Mouse (Mus musculus): ENCODE measurements around the gene Nfib. TPM values are rescaled to one million over a fixed set of nuclear protein-coding genes. Genes with fewer than 3 reads are reported as not detected.

Nfib gene
- polyA plus RNA-seq, 1 experiment from 2014 or later: 32.3 TPM

DNA sequence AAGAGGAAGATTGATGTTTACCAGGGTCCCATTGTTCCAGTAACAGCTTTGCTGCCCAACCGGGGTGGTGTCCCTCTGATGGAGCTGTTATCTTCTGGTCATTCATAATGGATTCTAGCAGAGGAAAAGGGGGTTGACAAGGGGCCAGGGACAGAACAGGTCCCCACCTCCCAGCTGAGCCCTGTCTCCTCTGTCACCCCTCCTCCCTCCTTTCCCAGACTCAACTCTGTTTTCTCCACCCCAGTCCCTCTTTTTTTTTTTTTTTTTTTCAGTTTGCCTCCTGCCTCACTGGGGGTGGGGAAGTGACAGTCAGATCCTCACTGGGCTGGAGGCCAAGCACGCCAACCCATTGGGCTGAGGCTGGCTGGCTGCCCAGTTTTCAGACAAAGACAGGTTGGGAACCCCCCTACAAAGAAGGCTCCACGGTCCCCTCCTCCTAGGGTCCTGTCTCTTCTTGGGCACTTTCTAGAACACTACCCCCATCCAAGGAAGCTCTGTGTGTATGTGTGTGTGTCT is 83.2 kb downstream of the Nfib start:
- Histone ChIP-seq H3K9ac (ENCODE audit: low read depth, low read length) (no peak overlapping the region), H3K4me2 (ENCODE audit: low read depth, low read length) (peak overlapping the region; percentile 2; the same call in 1 of the 2 replicates), H3K4me1 (ENCODE audit: control insufficient read depth, insufficient read depth, low read length) (peaks cover 18% of the 10 kb centered on the region), H3K27ac (ENCODE audit: low read length) (peak overlapping the region; percentile 40), H3K4me3 (ENCODE audit: low read length) (no peak overlapping the region), H3K27me3 (replicated peaks; ENCODE audit: control insufficient read depth, insufficient read depth, low read length) (no peaks in the 10 kb centered on the region), H3K36me3 (ENCODE audit: control insufficient read depth, insufficient read depth, low read length) (no peaks in the 10 kb centered on the region), H3K9me3 (ENCODE audit: control insufficient read depth, low read length) (no peaks in the 10 kb centered on the region)
- 12% methylated on average over 3 of the region's 3 CpGs for WGBS
- peak; percentile 58 for ATAC-seq

DNA sequence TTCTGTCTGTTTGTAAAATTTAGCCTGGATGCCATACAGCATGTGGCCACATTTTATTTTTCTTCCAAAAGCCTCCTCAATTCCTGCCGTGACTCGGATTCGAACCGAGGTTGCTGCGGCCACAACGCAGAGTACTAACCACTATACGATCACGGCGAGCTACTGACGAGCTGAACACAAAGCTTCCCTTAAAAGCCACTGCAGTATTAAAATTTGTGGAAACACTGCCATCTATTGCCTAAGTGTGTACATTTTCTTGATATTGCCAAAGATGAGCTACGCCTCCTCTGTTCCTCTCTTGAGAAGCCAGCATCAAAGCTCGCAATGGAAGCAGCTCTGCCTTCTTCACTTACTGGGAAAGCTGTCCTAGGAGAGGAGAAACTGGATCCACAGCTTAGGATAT is 86.0 kb downstream of the Nfib start:
- Histone ChIP-seq H3K9me3 (ENCODE audit: control insufficient read depth, low read length) (no peaks in the 10 kb centered on the region), H3K4me2 (ENCODE audit: low read depth, low read length) (no peak overlapping the region), H3K27me3 (replicated peaks; ENCODE audit: control insufficient read depth, insufficient read depth, low read length) (no peaks in the 10 kb centered on the region), H3K36me3 (ENCODE audit: control insufficient read depth, insufficient read depth, low read length) (no peaks in the 10 kb centered on the region), H3K9ac (ENCODE audit: low read depth, low read length) (no peak overlapping the region), H3K4me3 (ENCODE audit: low read length) (no peak overlapping the region), H3K4me1 (ENCODE audit: control insufficient read depth, insufficient read depth, low read length) (peaks cover 18% of the 10 kb centered on the region), H3K27ac (ENCODE audit: low read length) (no peak overlapping the region)
- WGBS: 53% methylated on average over 12 of the region's 12 CpGs
- peak; percentile 52; the same call in 1 of the 2 replicates for ATAC-seq

DNA sequence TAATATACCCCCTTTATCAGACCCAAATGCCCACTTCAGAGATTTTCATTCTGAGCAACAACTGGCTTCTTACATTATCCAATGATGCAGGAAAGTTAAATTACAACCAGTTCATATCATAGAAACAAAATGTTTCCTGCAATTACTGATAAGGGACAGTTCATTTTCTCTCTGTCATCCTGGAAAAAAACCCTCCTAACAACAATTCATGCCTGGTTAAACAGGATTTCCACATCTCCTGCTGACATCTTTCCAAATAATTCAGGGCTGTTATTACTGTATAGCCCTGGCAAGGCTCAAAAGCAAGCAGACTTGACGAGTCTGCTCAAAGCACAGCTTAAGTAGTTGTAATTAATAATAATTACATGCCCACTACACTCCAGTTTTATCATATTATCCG is 86.5 kb downstream of the Nfib start:
- no peak overlapping the region for H3K9ac ChIP-seq (ENCODE audit: low read depth, low read length)
- H3K27ac ChIP-seq (ENCODE audit: low read length): no peak overlapping the region
- H3K4me3 ChIP-seq (ENCODE audit: low read length): no peak overlapping the region
- H3K36me3 ChIP-seq (ENCODE audit: control insufficient read depth, insufficient read depth, low read length): no peaks in the 10 kb centered on the region
- no peak overlapping the region for H3K4me2 ChIP-seq (ENCODE audit: low read depth, low read length)
- peaks cover 18% of the 10 kb centered on the region for H3K4me1 ChIP-seq (ENCODE audit: control insufficient read depth, insufficient read depth, low read length)
- no peak for ATAC-seq
- WGBS: 38% methylated on average over 2 of the region's 2 CpGs
- no peaks in the 10 kb centered on the region for H3K27me3 ChIP-seq (replicated peaks; ENCODE audit: control insufficient read depth, insufficient read depth, low read length)
- no peaks in the 10 kb centered on the region for H3K9me3 ChIP-seq (ENCODE audit: control insufficient read depth, low read length)

DNA sequence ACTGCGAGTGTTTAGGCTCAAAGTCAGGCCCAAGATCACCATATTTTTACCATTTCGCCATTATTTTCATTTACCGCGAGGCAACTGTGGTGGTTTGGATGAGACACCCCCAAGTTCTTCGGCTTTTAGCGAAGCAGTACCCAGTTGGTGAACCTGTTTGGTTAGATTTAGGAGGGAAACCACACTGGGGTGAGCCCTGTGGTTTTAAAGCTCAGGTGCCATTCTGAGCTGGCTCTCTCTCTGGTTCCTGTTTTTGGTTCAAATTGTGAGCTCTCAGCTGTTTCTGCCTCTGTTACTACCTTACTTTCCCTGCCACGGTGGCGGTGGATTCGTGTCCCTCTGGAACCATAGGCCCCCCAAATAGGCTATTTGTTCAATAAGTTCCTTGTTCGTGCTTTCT is 88.3 kb downstream of the Nfib start:
- H3K9ac ChIP-seq (ENCODE audit: low read depth, low read length): no peak overlapping the region
- no peak overlapping the region for H3K27ac ChIP-seq (ENCODE audit: low read length)
- H3K9me3 ChIP-seq (ENCODE audit: control insufficient read depth, low read length): no peaks in the 10 kb centered on the region
- no peaks in the 10 kb centered on the region for H3K36me3 ChIP-seq (ENCODE audit: control insufficient read depth, insufficient read depth, low read length)
- H3K27me3 ChIP-seq (replicated peaks; ENCODE audit: control insufficient read depth, insufficient read depth, low read length): no peaks in the 10 kb centered on the region
- ATAC-seq: no peak
- no peak overlapping the region for H3K4me3 ChIP-seq (ENCODE audit: low read length)
- 88% methylated on average over 10 of the region's 10 CpGs for WGBS
- peaks cover 13% of the 10 kb centered on the region for H3K4me1 ChIP-seq (ENCODE audit: control insufficient read depth, insufficient read depth, low read length)
- H3K4me2 ChIP-seq (ENCODE audit: low read depth, low read length): no peak overlapping the region

DNA sequence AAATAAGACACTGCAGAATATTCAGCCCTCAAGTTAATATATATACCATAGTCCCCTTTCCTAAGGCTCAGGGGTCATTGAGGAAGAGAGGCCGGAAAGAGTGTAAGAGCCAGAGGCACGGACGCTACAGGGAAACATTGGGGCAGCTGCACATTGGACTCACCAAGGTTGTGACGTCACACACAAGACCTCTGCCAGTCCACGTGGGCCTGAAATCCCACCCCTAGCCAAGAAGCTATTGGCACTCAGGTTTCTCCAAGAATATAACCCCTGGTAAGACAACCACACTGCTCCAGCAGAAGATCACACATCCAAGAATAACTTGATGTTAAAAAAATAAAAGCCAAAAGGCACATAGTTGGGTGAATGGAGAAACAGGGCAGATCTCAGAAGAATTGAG is 89.8 kb downstream of the Nfib start:
- 91% methylated on average over 5 of the region's 5 CpGs for WGBS
- H3K4me2 ChIP-seq (ENCODE audit: low read depth, low read length): no peak overlapping the region
- no peaks in the 10 kb centered on the region for H3K4me1 ChIP-seq (ENCODE audit: control insufficient read depth, insufficient read depth, low read length)
- no peaks in the 10 kb centered on the region for H3K27me3 ChIP-seq (replicated peaks; ENCODE audit: control insufficient read depth, insufficient read depth, low read length)
- H3K9me3 ChIP-seq (ENCODE audit: control insufficient read depth, low read length): no peaks in the 10 kb centered on the region
- no peaks in the 10 kb centered on the region for H3K36me3 ChIP-seq (ENCODE audit: control insufficient read depth, insufficient read depth, low read length)
- no peak overlapping the region for H3K4me3 ChIP-seq (ENCODE audit: low read length)
- no peak overlapping the region for H3K27ac ChIP-seq (ENCODE audit: low read length)
- no peak for ATAC-seq
- no peak overlapping the region for H3K9ac ChIP-seq (ENCODE audit: low read depth, low read length)

DNA sequence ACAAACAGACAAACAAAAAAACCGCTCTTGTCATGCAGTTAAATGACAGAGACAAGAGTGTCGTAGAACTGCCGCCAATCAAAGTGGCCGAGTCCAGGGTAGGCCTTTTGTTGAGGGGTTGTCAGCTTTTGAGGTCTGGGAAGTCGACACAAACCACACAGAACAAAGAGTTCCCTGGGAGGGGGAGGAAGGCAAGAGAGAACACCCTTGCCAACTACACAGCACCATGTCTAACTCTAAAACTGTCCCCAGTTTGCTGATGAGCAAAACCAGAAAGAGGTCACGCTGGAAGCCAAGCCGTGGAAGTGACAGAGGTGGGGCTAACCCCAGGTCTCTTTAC is 91.1 kb downstream of the Nfib start:
- Histone ChIP-seq H3K9me3 (ENCODE audit: control insufficient read depth, low read length) (no peaks in the 10 kb centered on the region), H3K4me2 (ENCODE audit: low read depth, low read length) (no peak overlapping the region), H3K4me3 (ENCODE audit: low read length) (no peak overlapping the region), H3K27ac (ENCODE audit: low read length) (no peak overlapping the region), H3K9ac (ENCODE audit: low read depth, low read length) (no peak overlapping the region), H3K36me3 (ENCODE audit: control insufficient read depth, insufficient read depth, low read length) (no peaks in the 10 kb centered on the region), H3K4me1 (ENCODE audit: control insufficient read depth, insufficient read depth, low read length) (no peaks in the 10 kb centered on the region), H3K27me3 (replicated peaks; ENCODE audit: control insufficient read depth, insufficient read depth, low read length) (no peaks in the 10 kb centered on the region)
- WGBS: 52% methylated on average over 7 of the region's 7 CpGs
- no peak for ATAC-seq

DNA sequence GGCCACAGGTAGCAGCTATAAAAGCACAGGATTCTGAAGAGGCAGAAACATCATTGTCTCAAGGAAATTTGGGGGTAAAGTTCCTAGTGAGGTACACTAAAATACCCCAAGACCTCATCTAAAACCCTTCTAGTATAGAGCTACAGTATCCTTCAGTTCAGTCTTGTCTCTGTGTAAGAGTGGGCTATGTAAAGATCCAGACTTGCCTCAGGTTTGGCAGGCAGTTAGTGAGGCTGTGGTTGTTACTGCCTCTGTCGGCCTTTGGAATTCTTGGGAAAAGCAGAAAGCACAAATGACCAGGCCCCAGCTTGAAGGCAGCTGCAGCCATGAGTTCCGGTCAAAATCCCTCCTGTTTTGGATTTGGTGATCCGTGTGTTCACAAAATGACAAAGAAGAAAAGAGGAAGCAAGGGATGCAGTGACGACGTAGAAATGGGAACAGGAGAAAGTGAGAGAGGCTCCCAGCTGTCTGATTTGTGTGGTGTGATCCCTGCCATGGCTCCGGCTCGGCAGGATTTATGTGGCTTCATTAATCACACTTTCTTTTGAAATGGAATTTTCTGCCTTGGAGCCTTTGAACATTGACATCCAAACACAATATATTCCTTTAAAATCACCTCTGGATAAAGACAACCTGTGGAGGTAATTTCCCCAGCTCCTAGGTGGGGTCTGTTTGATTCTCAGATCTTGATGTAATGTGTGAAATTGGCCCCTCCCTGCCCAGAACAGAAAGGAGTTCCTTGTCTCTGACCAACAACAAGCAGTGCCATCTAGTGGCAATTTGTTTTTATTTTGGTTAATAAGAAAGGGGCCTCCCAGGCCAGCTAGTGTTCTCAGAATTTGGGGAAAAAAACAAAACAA is 91.7 kb downstream of the Nfib start:
- Histone ChIP-seq H3K36me3 (ENCODE audit: control insufficient read depth, insufficient read depth, low read length) (no peaks in the 10 kb centered on the region), H3K27ac (ENCODE audit: low read length) (no peak overlapping the region), H3K4me2 (ENCODE audit: low read depth, low read length) (no peak overlapping the region), H3K27me3 (replicated peaks; ENCODE audit: control insufficient read depth, insufficient read depth, low read length) (no peaks in the 10 kb centered on the region), H3K9me3 (ENCODE audit: control insufficient read depth, low read length) (no peaks in the 10 kb centered on the region), H3K4me3 (ENCODE audit: low read length) (no peak overlapping the region), H3K4me1 (ENCODE audit: control insufficient read depth, insufficient read depth, low read length) (no peaks in the 10 kb centered on the region), H3K9ac (ENCODE audit: low read depth, low read length) (no peak overlapping the region)
- no peak for ATAC-seq
- WGBS: 28% methylated on average over 7 of the region's 7 CpGs

DNA sequence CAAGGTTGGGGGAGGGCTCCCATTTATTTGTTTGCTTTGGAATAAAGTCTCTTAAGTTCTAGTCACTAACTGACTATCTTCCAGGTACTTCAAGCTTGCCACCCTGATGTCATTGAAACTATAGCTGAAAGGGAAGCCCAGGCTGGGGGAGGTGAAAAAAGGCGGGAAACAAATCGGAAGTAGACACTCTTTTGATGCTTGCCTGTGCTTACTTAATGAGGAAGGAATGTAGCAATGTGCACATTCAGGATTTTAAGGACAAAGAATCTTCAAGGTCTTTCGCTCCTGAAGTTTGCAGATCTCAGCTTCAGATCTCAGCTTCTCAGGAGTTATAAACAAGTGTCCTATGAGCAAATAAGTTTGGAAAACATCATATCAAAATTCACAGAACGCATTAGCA is 95.9 kb downstream of the Nfib start:
- H3K36me3 ChIP-seq (ENCODE audit: control insufficient read depth, insufficient read depth, low read length): no peaks in the 10 kb centered on the region
- no peak overlapping the region for H3K27ac ChIP-seq (ENCODE audit: low read length)
- ATAC-seq: no peak
- no peaks in the 10 kb centered on the region for H3K27me3 ChIP-seq (replicated peaks; ENCODE audit: control insufficient read depth, insufficient read depth, low read length)
- H3K9ac ChIP-seq (ENCODE audit: low read depth, low read length): no peak overlapping the region
- H3K4me2 ChIP-seq (ENCODE audit: low read depth, low read length): no peak overlapping the region
- H3K4me3 ChIP-seq (ENCODE audit: low read length): no peak overlapping the region
- WGBS: 72% methylated on average over 4 of the region's 4 CpGs
- no peaks in the 10 kb centered on the region for H3K9me3 ChIP-seq (ENCODE audit: control insufficient read depth, low read length)
- H3K4me1 ChIP-seq (ENCODE audit: control insufficient read depth, insufficient read depth, low read length): peaks cover 3% of the 10 kb centered on the region; the same call in 1 of the 2 replicates

DNA sequence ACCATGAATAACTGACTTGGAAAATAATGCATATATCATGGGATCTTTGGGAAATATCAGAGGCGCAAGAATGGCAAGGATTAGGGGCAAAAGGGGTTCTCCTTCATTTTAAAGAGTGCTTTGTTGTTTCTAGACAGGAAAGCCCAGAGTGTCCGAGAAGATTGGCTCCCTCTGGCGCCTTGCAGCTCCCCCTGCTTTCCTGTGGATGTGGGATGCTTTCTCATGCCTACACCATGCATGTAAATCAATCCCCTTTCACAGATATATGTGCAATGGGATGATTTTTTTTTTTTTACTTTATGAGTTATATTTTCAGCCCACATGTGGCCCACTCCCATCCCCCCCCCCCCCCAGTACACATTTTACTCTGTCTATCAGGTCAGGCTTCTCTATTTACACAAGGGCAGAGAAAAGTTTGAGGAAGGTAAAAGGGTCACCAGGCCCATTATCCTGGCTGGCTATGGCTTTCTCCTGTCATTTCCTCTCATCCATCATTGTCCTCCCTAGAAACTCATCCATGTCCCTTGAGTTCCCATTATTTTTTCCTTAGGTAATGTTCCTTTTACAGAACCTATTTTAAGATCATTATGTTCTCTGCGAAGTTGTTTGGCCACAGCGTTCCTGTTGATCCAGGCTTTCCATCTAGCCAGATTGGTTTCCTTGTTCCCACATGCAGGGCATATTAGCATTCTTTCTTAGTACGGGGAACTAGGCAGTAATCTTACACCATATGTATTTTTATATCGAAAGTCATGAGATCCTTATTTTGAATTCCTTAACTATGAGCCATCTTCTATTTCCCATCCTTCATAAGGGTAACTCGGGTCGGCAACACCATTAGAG is 96.6 kb downstream of the Nfib start:
- ATAC-seq: no peak
- Histone ChIP-seq H3K9me3 (ENCODE audit: control insufficient read depth, low read length) (no peaks in the 10 kb centered on the region), H3K4me1 (ENCODE audit: control insufficient read depth, insufficient read depth, low read length) (peaks cover 7% of the 10 kb centered on the region; the same call in 1 of the 2 replicates), H3K9ac (ENCODE audit: low read depth, low read length) (no peak overlapping the region), H3K4me2 (ENCODE audit: low read depth, low read length) (no peak overlapping the region), H3K4me3 (ENCODE audit: low read length) (no peak overlapping the region), H3K36me3 (ENCODE audit: control insufficient read depth, insufficient read depth, low read length) (no peaks in the 10 kb centered on the region), H3K27ac (ENCODE audit: low read length) (no peak overlapping the region), H3K27me3 (replicated peaks; ENCODE audit: control insufficient read depth, insufficient read depth, low read length) (no peaks in the 10 kb centered on the region)
- WGBS: 71% methylated on average over 9 of the region's 9 CpGs
